Mouse (Mus musculus) MEL (cell line): ENCODE measurements around the gene Spaca9.

Experiments used
- CTCF ChIP-seq, 3 experiments: IDR thresholded peaks in 2 of 3; conservative IDR thresholded peaks in 1 of 3; 2 replicates each; pipeline ENCODE4 v1.5.1; 2011 to 2012; ENCODE audit warnings: low read length in 3 of 3, low read depth in 2 of 3, mild to moderate bottlenecking in 2 of 3, improper control_type of control experiment in 1 of 3, inconsistent platforms in 1 of 3, mixed read lengths in 1 of 3, moderate library complexity in 1 of 3; ENCODE audit not compliant: control insufficient read depth in 1 of 3, insufficient read depth in 1 of 3, poor library complexity in 1 of 3, severe bottlenecking in 1 of 3
- E2F4 ChIP-seq: IDR thresholded peaks from 2 replicates; pipeline ENCODE4 v1.6.1; 2011; ENCODE audit warnings: low read depth, low read length, improper control_type of control experiment, borderline replicate concordance
- EP300 ChIP-seq, 2 experiments: IDR thresholded peaks; 2 replicates each; pipeline ENCODE4 v1.6.1; 2011; ENCODE audit warnings: improper control_type of control experiment in 2 of 2, low read length in 2 of 2, low read depth in 1 of 2, mild to moderate bottlenecking in 1 of 2
- GATA1 ChIP-seq: IDR thresholded peaks from 2 replicates; pipeline ENCODE4 v1.6.1; 2011; ENCODE audit warnings: low read depth, low read length, improper control_type of control experiment
- HCFC1 ChIP-seq: IDR thresholded peaks from 2 replicates; pipeline ENCODE4 v1.6.1; 2012; ENCODE audit warnings: low read depth, mild to moderate bottlenecking, inconsistent platforms, low read length, improper control_type of control experiment, moderate library complexity
- MEF2A ChIP-seq: IDR thresholded peaks from 2 replicates; pipeline ENCODE4 v1.6.1; 2014; ENCODE audit warnings: low read depth, mild to moderate bottlenecking, inconsistent platforms, low read length, improper control_type of control experiment; ENCODE audit not compliant: poor library complexity, insufficient replicate concordance, severe bottlenecking; ENCODE audit errors: extremely low read depth
- POLR2A ChIP-seq, 2 experiments: IDR thresholded peaks; 2 replicates each; pipeline ENCODE4 v1.6.1; 2011 to 2012; ENCODE audit warnings: low read length in 2 of 2, mild to moderate bottlenecking in 2 of 2, control low read depth in 1 of 2, improper control_type of control experiment in 1 of 2, low read depth in 1 of 2, moderate library complexity in 1 of 2; ENCODE audit not compliant: control insufficient read depth in 1 of 2, insufficient read depth in 1 of 2, poor library complexity in 1 of 2
- POLR2AphosphoS2 ChIP-seq: IDR thresholded peaks from 2 replicates; pipeline ENCODE4 v1.6.1; 2011; ENCODE audit warnings: low read length, improper control_type of control experiment
- RAD21 ChIP-seq: IDR thresholded peaks from 2 replicates; pipeline ENCODE4 v1.6.1; 2011; ENCODE audit warnings: mild to moderate bottlenecking, low read depth, low read length, improper control_type of control experiment
- RCOR1 ChIP-seq: IDR thresholded peaks from 2 replicates; pipeline ENCODE4 v1.6.1; 2012; ENCODE audit warnings: low read depth, mild to moderate bottlenecking, inconsistent platforms, low read length, improper control_type of control experiment
- TBP ChIP-seq: IDR thresholded peaks from 2 replicates; pipeline ENCODE4 v1.8.0; 2011; ENCODE audit warnings: low read depth, low read length, improper control_type of control experiment

DNA sequence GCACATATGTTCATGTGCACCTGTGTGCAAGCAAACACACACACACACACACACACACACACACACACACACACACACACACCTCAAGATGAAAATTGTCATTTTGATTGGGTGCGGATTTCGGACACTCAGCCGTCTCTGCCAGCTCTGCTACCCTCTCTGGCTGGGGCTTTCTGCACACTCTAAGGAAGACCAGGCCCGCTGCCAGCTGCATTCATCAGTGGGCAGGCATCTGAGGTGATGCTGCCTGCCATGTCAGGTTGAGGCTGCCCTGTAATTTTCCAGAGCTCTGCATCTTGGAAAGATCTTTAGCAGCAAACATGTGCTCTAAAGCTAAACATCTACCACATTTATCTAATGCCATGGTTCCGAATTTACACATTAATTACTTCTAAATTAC is 37.6 kb upstream of the Spaca9 start:
- TF ChIP-seq POLR2AphosphoS2 (no peak), MEF2A (no peak), TBP (no peak), GATA1 (no peak), POLR2A (IDR thresholded peaks at IDR 0.05; ENCODE audit: control insufficient read depth in 1 of 2, insufficient read depth in 1 of 2, low read depth in 1 of 2, low read length in 2 of 2, poor library complexity in 1 of 2) (no peak), RAD21 (no peak), EP300 (IDR thresholded peaks at IDR 0.05; ENCODE audit: low read depth in 1 of 2, low read length in 2 of 2) (no peak), E2F4 (no peak), RCOR1 (no peak), CTCF (IDR thresholded peaks at IDR 0.05 in 2 of 3, conservative IDR thresholded peaks at IDR 0.05 in 1 of 3; ENCODE audit: control insufficient read depth in 1 of 3, insufficient read depth in 1 of 3, low read depth in 2 of 3, low read length in 3 of 3, poor library complexity in 1 of 3, severe bottlenecking in 1 of 3) (no peak), HCFC1 (no peak)
